Mouse (Mus musculus) neural tube, embryonic 14.5 days (tissue): ENCODE data around the gene Arl1. TPM values are rescaled to one million over a fixed set of nuclear protein-coding genes. Genes with fewer than 3 reads are reported as not detected.

Experiments used
- ATAC-seq: fragments of 200-750 bp; cut with Nextera tagmentation; 2 replicates; pipeline ENCODE4 v1.8.0; 2017; ENCODE audit warnings: low read depth, mild to moderate bottlenecking, moderate TSS enrichment, moderate library complexity
- H3K27ac ChIP-seq: fragments of 300-500 bp; sonication (generic); 2 replicates; pipeline ENCODE4 v1.5.1; 2014; ENCODE audit warnings: low read depth, mild to moderate bottlenecking, control low read depth, low read length, moderate library complexity, mixed read lengths
- H3K27me3 ChIP-seq: fragments of 300-500 bp; sonication (generic); 2 replicates; pipeline ENCODE4 v1.6.1; 2014; ENCODE audit warnings: low read length; ENCODE audit not compliant: control insufficient read depth, insufficient read depth
- H3K36me3 ChIP-seq: fragments of 300-500 bp; sonication (generic); 2 replicates; pipeline ENCODE4 v1.6.1; 2014; ENCODE audit warnings: low read length, mixed read lengths; ENCODE audit not compliant: control insufficient read depth, insufficient read depth
- H3K4me1 ChIP-seq: fragments of 300-500 bp; sonication (generic); 2 replicates; pipeline ENCODE4 v1.6.1; 2014; ENCODE audit warnings: low read length; ENCODE audit not compliant: control insufficient read depth, insufficient read depth
- H3K4me2 ChIP-seq: fragments of 300-500 bp; sonication (generic); 2 replicates; pipeline ENCODE4 v1.6.1; 2014; ENCODE audit warnings: mild to moderate bottlenecking, low read depth, low read length, control low read depth
- H3K4me3 ChIP-seq: fragments of 300-500 bp; sonication (generic); 2 replicates; pipeline ENCODE4 v1.5.1; 2014; ENCODE audit warnings: low read depth, low read length, control low read depth, mixed read lengths
- H3K9ac ChIP-seq: fragments of 300-500 bp; sonication (generic); replicated peaks from 2 replicates; pipeline ENCODE4 v1.6.1; 2014; ENCODE audit warnings: low read depth, mild to moderate bottlenecking, control low read depth, low read length, mixed read lengths
- H3K9me3 ChIP-seq: fragments of 300-500 bp; sonication (generic); 2 replicates; pipeline ENCODE4 v1.6.1; 2016; ENCODE audit warnings: low read length; ENCODE audit not compliant: control insufficient read depth
- WGBS: fragments of 180-500 bp; shearing (Covaris S2); extraction: QIAGEN DNeasy Blood & Tissue Kit; methylation state at CpG from one replicate; pipeline ENCODE4 v1.1.7; 2014; 5-methylcytosine and 5-hydroxymethylcytosine counted together
- polyA plus RNA-seq: library from polyadenylated mRNA; unstranded; fragments of >200 nt; fragmentation: Nextera tagmentation; extraction: Ambion mirVana; gene quantifications from 2 replicates; pipeline ENCODE4 v1.2.1, GENCODE M21; 2014

Gene Arl1
- 148 and 158 TPM in 2 replicates for polyA plus RNA-seq

GRCm38 (mm10) chr10:88730571-88731495 lies at the start of gene Arl1:
Gene Arl1 (plus strand): TSS chr10:88730858.
- Histone ChIP-seq H3K9me3 (no peaks in the 10 kb centered on the region), H3K9ac (peak within 1 kb of the TSS; percentile 83), H3K27me3 (no peaks in the 10 kb centered on the region), H3K4me3 (peak within 1 kb of the TSS; percentile 76), H3K4me2 (peak within 1 kb of the TSS; percentile 91), H3K4me1 (peaks cover 9% of the 10 kb centered on the region), H3K36me3 (no peaks in the 10 kb centered on the region), H3K27ac (peak within 1 kb of the TSS; percentile 49)
- WGBS: under 1% methylated on average over 65 of the region's 65 CpGs
- peak; percentile 98 for ATAC-seq

GRCm38 (mm10) chr10:88682904-88683563 lies 47.6 kb upstream of the Arl1 start:
- WGBS: 83% methylated on average over 4 of the region's 4 CpGs
- Histone ChIP-seq H3K4me1 (no peaks in the 10 kb centered on the region), H3K4me3 (no peak overlapping the region), H3K27me3 (no peaks in the 10 kb centered on the region), H3K27ac (no peak overlapping the region), H3K9me3 (no peaks in the 10 kb centered on the region), H3K4me2 (no peak overlapping the region), H3K36me3 (no peaks in the 10 kb centered on the region), H3K9ac (no peak overlapping the region)
- no peak for ATAC-seq

- Histone ChIP-seq H3K27me3 (no peaks in the 10 kb centered on the region), H3K27ac (no peak within 1 kb of the TSS), H3K36me3 (no peaks in the 10 kb centered on the region), H3K9me3 (no peaks in the 10 kb centered on the region), H3K4me1 (no peaks in the 10 kb centered on the region), H3K4me3 (no peak within 1 kb of the TSS), H3K9ac (no peak within 1 kb of the TSS), H3K4me2 (no peak within 1 kb of the TSS)
- 61% methylated on average over 5 of the region's 5 CpGs for WGBS
- no peak for ATAC-seq
Observed at GRCm38 (mm10) chr10:88684925-88685324, 45.7 kb upstream of the Arl1 start, which contains the start of gene Spic. Gene Spic (minus strand): TSS chr10:88685015.

GRCm38 (mm10) chr10:88700938-88701337 lies 29.7 kb upstream of the Arl1 start:
- Histone ChIP-seq H3K9me3 (no peaks in the 10 kb centered on the region), H3K36me3 (no peaks in the 10 kb centered on the region), H3K4me1 (no peaks in the 10 kb centered on the region), H3K4me2 (no peak overlapping the region), H3K9ac (no peak overlapping the region), H3K4me3 (no peak overlapping the region), H3K27ac (no peak overlapping the region), H3K27me3 (no peaks in the 10 kb centered on the region)
- 79% methylated on average over 6 of the region's 6 CpGs for WGBS
- no peak for ATAC-seq

GRCm38 (mm10) chr10:88708671-88709523 lies 21.8 kb upstream of the Arl1 start:
- H3K27me3 ChIP-seq: no peaks in the 10 kb centered on the region
- WGBS: 63% methylated on average over 10 of the region's 10 CpGs
- H3K4me2 ChIP-seq: no peak overlapping the region
- H3K4me1 ChIP-seq: no peaks in the 10 kb centered on the region
- ATAC-seq: no peak
- no peak overlapping the region for H3K27ac ChIP-seq
- H3K9ac ChIP-seq: no peak overlapping the region
- H3K4me3 ChIP-seq: no peak overlapping the region
- no peaks in the 10 kb centered on the region for H3K36me3 ChIP-seq
- no peaks in the 10 kb centered on the region for H3K9me3 ChIP-seq

GRCm38 (mm10) chr10:88712359-88712758 lies 18.3 kb upstream of the Arl1 start:
- ATAC-seq: no peak
- no peak overlapping the region for H3K27ac ChIP-seq
- 85% methylated on average over 6 of the region's 6 CpGs for WGBS

GRCm38 (mm10) chr10:88714744-88715143 lies 15.9 kb upstream of the Arl1 start:
- no peaks in the 10 kb centered on the region for H3K27me3 ChIP-seq
- WGBS: 90% methylated on average over 4 of the region's 4 CpGs
- no peak overlapping the region for H3K9ac ChIP-seq
- no peaks in the 10 kb centered on the region for H3K4me1 ChIP-seq
- H3K36me3 ChIP-seq: no peaks in the 10 kb centered on the region
- no peak for ATAC-seq
- no peak overlapping the region for H3K4me3 ChIP-seq
- no peaks in the 10 kb centered on the region for H3K9me3 ChIP-seq
- no peak overlapping the region for H3K27ac ChIP-seq
- no peak overlapping the region for H3K4me2 ChIP-seq

More at GRCm38 (mm10) chr10:88712359-88712758, 18.3 kb upstream of the Arl1 start:
- Histone ChIP-seq H3K4me3 (no peak overlapping the region), H3K4me2 (no peak overlapping the region), H3K4me1 (no peaks in the 10 kb centered on the region), H3K9ac (no peak overlapping the region), H3K27me3 (no peaks in the 10 kb centered on the region), H3K36me3 (no peaks in the 10 kb centered on the region), H3K9me3 (no peaks in the 10 kb centered on the region)

GRCm38 (mm10) chr10:88715621-88716020 lies 15.0 kb upstream of the Arl1 start:
- no peaks in the 10 kb centered on the region for H3K36me3 ChIP-seq
- no peak overlapping the region for H3K27ac ChIP-seq
- H3K4me3 ChIP-seq: no peak overlapping the region
- no peak overlapping the region for H3K4me2 ChIP-seq
- WGBS: 78% methylated on average over 6 of the region's 6 CpGs
- H3K9ac ChIP-seq: no peak overlapping the region
- no peak for ATAC-seq
- H3K27me3 ChIP-seq: no peaks in the 10 kb centered on the region
- no peaks in the 10 kb centered on the region for H3K9me3 ChIP-seq
- no peaks in the 10 kb centered on the region for H3K4me1 ChIP-seq
